Comparison of ENCODE assay signal across 8 mouse cellular contexts in genomic region chr5:108550207-108550594, GRCm38 (mm10). TPM values are rescaled to one million over a fixed set of nuclear protein-coding genes. Genes with fewer than 3 reads are reported as not detected.
DNase-seq lines count a peak whose midpoint lies in the region; ATAC-seq lines count a peak whose summit lies in the region.

No protein-coding gene starts in this region.

- H3K4me3 ChIP-seq in embryonic facial prominence, embryonic 13.5 days: peak overlapping the region; percentile 41
- peak overlapping the region; percentile 3 for H3K4me3 ChIP-seq in intestine, embryonic 14.5 days (ENCODE audit: low read depth, low read length)
- H3K4me3 ChIP-seq in neural tube, embryonic 14.5 days (ENCODE audit: low read depth, low read length): peak overlapping the region; percentile 54

- no peaks in the 10 kb centered on the region for H3K9me3 ChIP-seq in embryonic facial prominence, embryonic 13.5 days
- H3K9me3 ChIP-seq in intestine, embryonic 14.5 days (ENCODE audit: control insufficient read depth, low read length): no peaks in the 10 kb centered on the region
- no peaks in the 10 kb centered on the region for H3K9me3 ChIP-seq in neural tube, embryonic 14.5 days (ENCODE audit: control insufficient read depth, low read length)

- H3K4me1 ChIP-seq in embryonic facial prominence, embryonic 13.5 days: peaks cover 14% of the 10 kb centered on the region
- H3K4me1 ChIP-seq in intestine, embryonic 14.5 days (replicated peaks; ENCODE audit: control insufficient read depth, insufficient read depth, low read length): no peaks in the 10 kb centered on the region
- H3K4me1 ChIP-seq in neural tube, embryonic 14.5 days (ENCODE audit: control insufficient read depth, insufficient read depth, low read length): no peaks in the 10 kb centered on the region

- H3K4me2 ChIP-seq in embryonic facial prominence, embryonic 13.5 days: peak overlapping the region; percentile 73
- H3K4me2 ChIP-seq in intestine, embryonic 14.5 days (ENCODE audit: low read length): peak overlapping the region; percentile 47
- peak overlapping the region; percentile 72 for H3K4me2 ChIP-seq in neural tube, embryonic 14.5 days (ENCODE audit: low read depth, low read length)

- under 1% methylated on average over 16 of the region's 16 CpGs for WGBS in embryonic facial prominence, embryonic 13.5 days
- WGBS in intestine, embryonic 14.5 days: under 1% methylated on average over 16 of the region's 16 CpGs
- WGBS in neural tube, embryonic 14.5 days: 0% methylated on average over 16 of the region's 16 CpGs

- intact Hi-C loops in left cerebral cortex, postnatal 10 days (cut with DNase I): no loop called here
- intact Hi-C loops in left cerebral cortex, postnatal 25 days (cut with DNase I): no loop called here

- no peak overlapping the region for H3K27ac ChIP-seq in embryonic facial prominence, embryonic 13.5 days
- H3K27ac ChIP-seq in intestine, embryonic 14.5 days (ENCODE audit: low read depth): no peak overlapping the region
- peak overlapping the region; percentile 87 for H3K27ac ChIP-seq in neural tube, embryonic 14.5 days (ENCODE audit: low read depth, low read length)

- H3K36me3 ChIP-seq in embryonic facial prominence, embryonic 13.5 days: no peaks in the 10 kb centered on the region
- H3K36me3 ChIP-seq in intestine, embryonic 14.5 days (ENCODE audit: control insufficient read depth, insufficient read depth, low read length): no peaks in the 10 kb centered on the region
- H3K36me3 ChIP-seq in neural tube, embryonic 14.5 days (ENCODE audit: control insufficient read depth, insufficient read depth, low read length): no peaks in the 10 kb centered on the region

- DNase-seq in left cerebral cortex, postnatal 10 days (ENCODE audit: extremely low spot score in 1 of 2, low spot score in 2 of 2): peak; percentile 20 to 58
- DNase-seq in left cerebral cortex, postnatal 25 days (ENCODE audit: low spot score in 2 of 2): no peak
- no peak for DNase-seq in intestine, embryonic 14.5 days (ENCODE audit: low spot score)
- DNase-seq in urinary bladder, postnatal 14 days (ENCODE audit: low spot score): no peak
- DNase-seq in kidney, adult 8-10 months: no peak
- no peak for DNase-seq in yolk sac, embryonic 10.5 days (ENCODE audit: low spot score)

- H3K27me3 ChIP-seq in embryonic facial prominence, embryonic 13.5 days: peaks cover 52% of the 10 kb centered on the region
- H3K27me3 ChIP-seq in intestine, embryonic 14.5 days (replicated peaks; ENCODE audit: control insufficient read depth, insufficient read depth, low read length): peaks cover 44% of the 10 kb centered on the region
- peaks cover 7% of the 10 kb centered on the region for H3K27me3 ChIP-seq in neural tube, embryonic 14.5 days (ENCODE audit: control insufficient read depth, insufficient read depth, low read length)

- no peak for ATAC-seq in embryonic facial prominence, embryonic 13.5 days (ENCODE audit: insufficient number of reproducible peaks, insufficient read depth, low FRiP score, low TSS enrichment, low read depth)
- no peak for ATAC-seq in intestine, embryonic 14.5 days (replicated peaks; ENCODE audit: low FRiP score, low TSS enrichment, low read depth)
- ATAC-seq in neural tube, embryonic 14.5 days (ENCODE audit: low read depth): peak; percentile 68

- peak overlapping the region; percentile 32; the same call in 1 of the 2 replicates for H3K9ac ChIP-seq in embryonic facial prominence, embryonic 13.5 days
- H3K9ac ChIP-seq in intestine, embryonic 14.5 days (ENCODE audit: low read length): no peak overlapping the region
- peak overlapping the region; percentile 74 for H3K9ac ChIP-seq in neural tube, embryonic 14.5 days (replicated peaks; ENCODE audit: low read depth, low read length)

RNA-seq across cellular contexts. Expression of gene Cplx1, which starts 0.4 kb away (rescaled TPM):
- 100 to 1,000 TPM; 381 to 412 TPM for total RNA-seq in left cerebral cortex, postnatal 10 days (2021)
- 100 to 1,000 TPM; 640 to 650 TPM for total RNA-seq in left cerebral cortex, postnatal 25 days (2021)
- polyA plus RNA-seq in embryonic facial prominence, embryonic 13.5 days (2015; fragmentation: Nextera tagmentation; extraction: Ambion mirVana): 0.66 and 1.0 TPM in 2 replicates
- 3.1 and 3.2 TPM in 2 replicates for polyA plus RNA-seq in intestine, embryonic 14.5 days (2014; fragmentation: Nextera tagmentation; extraction: Ambion mirVana)
- polyA plus RNA-seq in neural tube, embryonic 14.5 days (2014; fragmentation: Nextera tagmentation; extraction: Ambion mirVana): 205 and 253 TPM in 2 replicates

Comparison
In these comparisons a context has a peak if more than half of its experiments do, and no peak if none do; other contexts are left out.
1. DNase-seq: peak in left cerebral cortex, postnatal 10 days (2 of 2); none in left cerebral cortex, postnatal 25 days (0 of 2), intestine, embryonic 14.5 days (single experiment), urinary bladder, postnatal 14 days (single experiment), kidney, adult 8-10 months (0 of 2) and yolk sac, embryonic 10.5 days (single experiment).
2. H3K4me3 ChIP-seq: peak in every context shown above with its lines; median percentile 54 in neural tube, embryonic 14.5 days; 41 in embryonic facial prominence, embryonic 13.5 days; 3 in intestine, embryonic 14.5 days.
3. RNA of gene Cplx1, which starts 0.4 kb away (polyA plus RNA-seq): 205 to 253 TPM in neural tube, embryonic 14.5 days; 3.1 to 3.2 TPM in intestine, embryonic 14.5 days and 0.66 to 1.0 TPM in embryonic facial prominence, embryonic 13.5 days; every median in the first group is over 10 times any median in the second.
4. Peak in every context shown above with its lines, with median percentiles within 50 percentile points of each other: H3K4me2 ChIP-seq.